Mouse (Mus musculus) testis, postnatal 14 days (tissue): ENCODE measurements around the gene Pmepa1.
A peak's percentile ranks its signal among the peaks of the same experiment; 100 is the strongest.

Experiments
- DNase-seq: peaks from one replicate; pipeline ENCODE4 v3.0.0; 2021; ENCODE audit warnings: low spot score

Gene Pmepa1

DNA sequence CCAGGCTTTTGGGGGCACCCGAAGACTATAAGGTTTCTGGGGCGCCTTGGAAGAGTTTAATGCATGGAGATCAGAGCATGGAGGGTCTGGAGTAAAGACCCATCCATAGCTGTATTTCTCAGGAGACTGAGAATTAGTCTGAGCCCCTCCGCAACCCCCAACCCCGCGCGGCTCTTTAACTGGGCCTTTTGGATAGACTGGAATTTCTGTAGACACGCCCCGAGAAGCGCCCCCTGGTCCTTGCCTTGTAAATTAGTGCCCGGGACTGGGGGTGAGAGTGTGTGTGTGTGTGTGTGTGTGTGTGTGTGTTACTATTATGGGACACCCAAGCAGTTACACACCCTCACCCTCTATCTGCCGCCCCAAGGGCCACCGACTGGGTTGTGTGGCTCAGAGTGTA, 526 bp upstream of the Pmepa1 start:
- DNase-seq: no peak

DNA sequence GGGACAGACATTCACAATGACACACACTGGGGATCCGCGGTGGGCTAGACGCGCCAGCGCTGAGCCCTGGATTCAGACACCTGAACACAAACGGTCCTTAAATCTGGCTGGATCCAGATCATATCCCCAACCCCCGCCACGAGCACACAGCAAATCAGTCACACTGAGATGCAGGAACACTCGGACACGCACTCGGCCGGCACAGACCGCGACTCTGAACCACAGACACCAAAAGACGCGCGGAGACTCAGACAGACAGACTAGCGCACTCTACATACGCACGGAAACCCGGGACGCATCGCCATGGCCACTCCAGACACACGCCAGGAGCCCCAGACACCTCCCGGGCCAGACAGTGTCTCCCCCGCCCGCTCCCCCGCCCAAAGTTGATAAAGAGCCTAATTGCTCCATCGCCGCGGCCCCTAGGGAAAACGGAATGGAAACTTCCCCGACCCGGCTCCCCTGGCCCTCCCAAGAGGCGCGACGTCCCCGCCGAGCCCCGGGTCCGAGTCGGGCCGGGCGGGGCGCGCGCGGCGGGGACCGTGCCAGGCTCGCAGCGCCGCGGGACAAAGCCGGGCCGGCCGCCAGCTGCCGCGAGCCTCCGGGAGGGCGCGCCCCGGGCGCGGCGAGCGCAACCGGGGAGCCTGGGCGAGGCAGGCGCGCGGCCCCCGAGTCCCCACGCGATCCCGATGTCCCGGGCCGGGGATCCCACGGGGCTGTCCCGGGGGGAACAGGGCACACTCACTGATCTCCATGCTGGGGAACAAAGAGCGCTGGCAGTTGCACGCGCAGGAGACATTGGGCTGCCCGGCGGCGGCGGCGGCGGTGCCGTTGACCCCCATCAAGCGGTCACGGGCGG, 761 bp downstream of the Pmepa1 start:
- peak; percentile 48 for DNase-seq

DNA sequence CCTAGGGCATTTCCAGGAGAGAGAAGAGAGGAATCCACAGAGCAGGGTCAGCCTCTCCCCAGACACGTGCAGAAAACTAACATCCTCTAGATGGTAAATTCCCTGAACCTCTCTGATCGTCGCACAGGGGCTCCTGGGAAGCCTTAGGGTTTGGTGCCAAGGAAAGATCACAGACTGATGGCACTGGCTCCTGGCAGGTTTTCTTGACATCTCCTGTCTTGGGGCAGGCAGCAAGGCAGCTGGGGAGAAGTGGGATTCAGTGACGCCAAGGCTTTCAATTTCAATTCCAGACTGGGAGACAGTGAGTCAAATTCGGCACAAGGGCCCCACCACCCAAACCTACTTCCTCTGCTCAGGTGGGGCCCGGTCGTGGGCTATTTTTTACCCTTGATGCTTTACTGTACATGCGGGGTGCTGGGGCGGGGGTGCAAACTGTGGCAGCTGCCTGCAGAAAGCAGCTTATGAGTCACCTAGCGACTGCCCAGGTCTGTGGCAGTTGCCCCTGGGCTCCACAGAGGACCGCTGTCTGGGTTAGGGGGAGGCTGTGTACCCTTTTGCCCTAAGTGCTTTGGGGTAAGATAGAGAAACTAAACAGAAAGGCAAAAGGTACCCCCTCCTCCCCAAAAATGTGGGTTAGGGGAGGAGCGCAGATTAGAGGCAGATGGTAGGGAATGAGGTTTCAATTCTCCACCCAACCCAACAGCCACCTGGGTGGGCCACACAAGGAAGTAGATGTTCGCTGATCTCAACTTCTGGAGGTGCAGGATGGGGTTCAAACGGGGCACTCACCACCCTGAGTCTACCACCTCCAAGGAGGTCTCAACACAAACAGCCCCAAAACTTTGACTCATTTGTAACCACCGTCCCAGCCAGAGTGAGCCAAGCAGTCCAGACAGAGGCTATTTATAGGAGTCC, 1.6 kb downstream of the Pmepa1 start:
- no peak for DNase-seq

- DNase-seq: no peak
These were observed 2.4 kb downstream of the Pmepa1 start for GRCm38 (mm10) chr2:173273885-173274284.

DNA sequence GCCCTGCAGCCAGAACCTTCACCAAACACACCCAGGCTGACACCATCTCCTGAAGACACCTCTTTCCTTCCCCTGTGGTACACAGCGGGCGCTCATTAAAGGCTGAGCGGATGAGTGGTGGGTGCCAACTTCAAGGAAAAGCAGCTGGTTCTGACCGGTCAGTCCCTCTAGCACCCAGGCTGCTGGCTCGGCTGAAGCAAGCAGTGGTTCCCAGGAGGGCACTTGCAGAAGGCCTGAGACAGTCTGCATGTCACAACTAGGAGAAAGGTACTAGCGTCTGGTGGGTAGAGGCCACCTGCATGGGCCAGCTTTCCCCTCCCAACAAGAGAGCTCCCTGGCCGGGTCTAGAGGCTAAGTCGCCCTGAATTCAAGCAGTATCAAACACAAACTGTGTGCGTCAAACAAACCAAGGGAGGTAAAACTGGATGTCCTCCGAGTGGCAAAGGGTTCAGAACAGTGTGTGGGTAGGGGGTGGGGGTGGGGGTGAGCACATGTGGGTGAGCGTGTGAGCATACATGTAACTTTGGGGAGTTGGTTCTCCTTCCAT, 3.9 kb downstream of the Pmepa1 start:
- no peak for DNase-seq

DNA sequence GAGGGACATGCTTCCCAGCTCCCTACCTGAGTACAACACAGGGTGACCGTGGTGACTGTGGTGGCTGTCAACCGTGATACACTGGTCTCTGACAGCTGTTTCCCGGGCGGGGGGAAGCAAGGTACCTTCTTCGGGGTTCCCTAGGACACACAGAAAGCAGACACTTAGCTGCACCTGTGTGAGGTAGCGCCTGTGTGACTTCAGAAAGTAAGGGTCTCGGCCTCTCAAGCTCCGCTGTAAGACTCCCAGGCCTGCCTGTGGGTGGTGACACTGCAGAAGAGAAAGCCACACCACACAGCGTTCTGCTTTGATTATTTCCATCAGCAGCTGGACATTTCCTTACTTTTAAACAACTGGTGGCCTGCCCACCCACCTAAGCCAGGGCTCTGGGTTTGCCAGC, 4.8 kb downstream of the Pmepa1 start:
- DNase-seq: no peak

GRCm38 (mm10) chr2:173270601-173271248, 5.6 kb downstream of the Pmepa1 start:
- no peak for DNase-seq

DNA sequence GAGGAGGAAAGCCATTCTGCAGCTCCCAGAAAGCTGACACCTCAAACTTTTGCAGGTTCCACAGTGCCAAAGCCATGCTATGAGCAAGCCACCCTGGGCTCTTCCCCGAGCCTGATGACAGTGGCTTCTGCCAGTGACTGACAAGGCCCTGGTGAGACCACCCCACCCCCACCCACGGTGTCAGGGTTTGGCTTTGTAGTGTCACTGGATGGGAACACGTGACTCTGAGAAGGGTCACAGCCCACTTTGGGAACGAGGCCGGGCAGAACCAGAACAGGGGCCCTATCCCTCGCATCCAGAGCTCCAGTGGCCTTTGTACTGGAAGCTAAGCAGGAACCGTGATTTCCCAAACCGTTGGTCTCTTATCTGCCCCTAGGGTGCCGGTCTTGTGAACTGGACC, 6.1 kb downstream of the Pmepa1 start:
- DNase-seq: no peak

DNA sequence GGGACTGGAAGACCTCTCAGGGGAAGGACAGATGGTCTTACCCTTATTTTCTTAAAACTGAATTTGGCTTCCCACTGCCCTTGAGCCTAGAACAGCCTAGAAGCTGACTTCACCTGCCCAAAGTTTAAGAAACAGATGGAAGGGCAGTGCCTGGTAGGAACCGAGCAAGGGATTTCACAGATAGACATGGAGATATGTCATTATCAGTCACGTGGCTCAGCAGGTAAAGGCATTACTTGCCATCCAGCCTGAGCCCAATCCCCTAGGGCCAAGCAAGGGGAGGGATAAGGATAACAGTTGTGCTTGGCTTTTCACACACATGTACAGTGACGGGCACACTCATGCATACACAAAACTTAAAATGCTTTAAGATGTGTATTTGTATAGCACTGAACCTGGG, 8.8 kb downstream of the Pmepa1 start:
- DNase-seq: no peak

GRCm38 (mm10) chr2:173266349-173267112, 9.8 kb downstream of the Pmepa1 start:
- no peak for DNase-seq

GRCm38 (mm10) chr2:173265468-173266265, 10.7 kb downstream of the Pmepa1 start:
- no peak for DNase-seq

GRCm38 (mm10) chr2:173264467-173265128, 11.7 kb downstream of the Pmepa1 start:
- DNase-seq: no peak

DNA sequence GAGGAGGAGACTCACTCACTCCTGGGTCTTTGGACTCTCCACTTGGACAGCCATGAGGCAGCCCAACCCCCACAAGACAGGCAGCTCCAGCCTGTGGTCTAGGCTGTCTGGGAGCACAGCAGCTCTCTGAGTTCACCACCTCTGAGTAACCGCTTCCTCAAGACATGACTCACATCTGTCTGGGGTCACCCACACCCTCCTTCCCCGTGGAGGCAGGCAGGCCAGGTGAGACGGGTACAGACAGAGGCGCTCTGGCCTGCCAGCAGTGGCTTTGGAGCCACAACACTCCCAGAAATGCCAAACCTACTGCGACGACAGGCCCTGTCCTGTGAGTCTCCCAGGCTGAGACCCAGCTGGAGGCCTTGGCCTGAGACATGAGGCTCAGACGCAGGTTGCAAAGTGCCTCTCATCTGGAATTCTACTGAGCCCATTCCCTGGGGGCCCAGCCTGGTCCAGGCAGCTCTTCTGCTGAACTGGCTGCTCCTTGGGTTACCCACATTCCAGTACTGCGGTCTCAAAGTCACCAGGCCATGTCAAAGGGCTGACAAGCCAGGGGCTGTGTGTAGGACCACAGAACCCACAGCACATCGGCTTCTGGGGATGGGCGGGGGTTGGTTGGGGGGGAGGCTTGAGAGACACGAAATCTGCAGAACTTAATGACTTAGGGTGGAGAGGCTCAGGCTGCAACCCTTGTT, 12.6 kb downstream of the Pmepa1 start:
- no peak for DNase-seq

GRCm38 (mm10) chr2:173261497-173261896, 14.8 kb downstream of the Pmepa1 start:
- no peak for DNase-seq

- DNase-seq: peak; percentile 63
These were observed 17.8 kb downstream of the Pmepa1 start for GRCm38 (mm10) chr2:173258459-173259091.

- DNase-seq: peak; percentile 72
These were observed 18.7 kb downstream of the Pmepa1 start for GRCm38 (mm10) chr2:173257610-173258009.

DNA sequence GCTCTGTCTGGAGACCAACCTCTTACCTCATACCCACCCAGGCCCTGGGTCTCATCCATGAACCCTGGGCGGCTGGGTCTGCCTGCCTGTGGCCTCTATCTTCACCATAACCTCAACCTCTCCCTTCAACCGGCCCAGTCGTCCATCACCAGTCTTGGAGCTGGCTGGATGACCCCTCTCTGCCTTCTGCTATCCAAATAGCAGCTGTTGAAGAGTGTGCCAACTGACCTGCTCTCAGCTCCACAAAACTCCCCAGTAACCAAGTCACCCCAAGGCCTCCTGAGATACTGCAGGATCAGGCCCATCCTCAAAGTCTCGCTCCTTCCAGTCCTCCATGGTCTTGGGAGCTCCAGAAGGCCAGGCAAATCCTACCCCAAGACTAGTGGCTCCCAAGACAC, 19.8 kb downstream of the Pmepa1 start:
- no peak for DNase-seq

DNA sequence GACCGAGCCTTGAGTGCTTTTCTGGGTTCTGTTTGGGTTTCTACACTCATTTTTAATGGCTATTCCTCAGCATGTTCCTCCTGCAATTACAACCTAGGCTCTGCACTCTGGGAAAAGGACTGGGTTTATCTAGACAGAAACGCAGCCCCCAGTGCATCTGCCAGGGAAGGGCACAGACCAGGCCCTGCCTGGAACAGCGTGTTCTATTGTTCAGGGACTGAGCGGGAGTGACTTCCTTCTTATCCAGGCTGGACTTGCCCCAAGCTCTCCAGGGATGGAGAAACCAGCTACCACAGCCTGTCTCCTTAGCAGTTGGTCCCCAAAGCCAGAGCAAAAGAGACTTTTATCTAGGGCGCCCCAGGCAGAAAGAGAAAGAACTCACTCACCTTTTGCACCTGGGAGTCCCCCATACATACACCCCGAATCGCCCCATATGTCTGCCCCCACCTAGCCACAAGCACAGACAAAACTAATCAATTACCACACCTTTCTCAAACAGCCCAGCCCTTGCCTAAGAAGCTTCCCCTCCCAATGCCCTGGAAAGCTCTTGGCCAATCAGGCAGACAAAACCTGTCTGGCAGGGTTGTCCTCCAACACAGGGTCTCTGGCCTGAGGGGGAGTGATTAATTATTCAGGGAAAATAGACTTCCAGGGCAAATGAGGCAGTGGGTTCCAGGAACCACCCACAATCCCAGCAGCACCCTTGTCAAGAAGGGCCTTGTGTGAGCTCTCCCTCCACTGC, 20.4 kb downstream of the Pmepa1 start:
- DNase-seq: peak; percentile 83
